Mouse (Mus musculus): Measurements from ENCODE around the gene Fbxl2.

GRCm38 (mm10) chr9:114094854-114095253 lies 48.9 kb upstream of the Fbxl2 start:
- no peak for TF ChIP-seq POLR2A (IDR thresholded peaks at IDR 0.05; ENCODE audit: borderline replicate concordance, control insufficient read depth, low read depth, low read length)
- TF ChIP-seq CTCF (IDR thresholded peaks at IDR 0.05; ENCODE audit: control insufficient read depth, insufficient read depth, low read length) = no peak
